ENCODE assay signal across 32 mouse cellular contexts in genomic region chr9:44946185-44946695, GRCm38 (mm10). TPM values are rescaled to one million over a fixed set of nuclear protein-coding genes. Genes with fewer than 3 reads are reported as not detected.
A peak's percentile ranks its signal among the peaks of the same experiment; 100 is the strongest.
DNase-seq lines count a peak whose midpoint lies in the region; TF ChIP-seq lines count a peak whose summit lies in the region.
"Had no signal": no experiment of that assay in that cellular context is flagged by ENCODE, and none has a peak within 500 bp of the region (broad histone marks: within the 10 kb centered on the region; RNA-seq: fewer than 3 reads in every experiment).

No protein-coding gene starts in this region.

- no peaks in the 10 kb centered on the region for H3K4me1 ChIP-seq in kidney, adult 2 months (ENCODE audit: control insufficient read depth, insufficient read depth, low read length)
- H3K4me1 ChIP-seq: embryonic facial prominence, embryonic 10.5 days; forebrain, embryonic 12.5 days; hindbrain, embryonic 10.5 days; kidney, embryonic 15.5 days; limb, embryonic 10.5 days had no signal

- no peak for TF ChIP-seq POLR2A in kidney, adult 2 months (IDR thresholded peaks at IDR 0.05; ENCODE audit: low read depth, low read length)

- DNase-seq in gastrocnemius, adult 2 months, result no peak
- DNase-seq in gastrocnemius, postnatal 36 days, result no peak
- DNase-seq in layer of hippocampus, adult 9-11 months, result peak; percentile 25
- no peak for DNase-seq in layer of hippocampus, adult 9-10 months (ENCODE audit: low spot score)
- DNase-seq in urinary bladder, postnatal 25 days (ENCODE audit: low spot score), result peak; percentile 14
- DNase-seq in urinary bladder, postnatal 10 days (ENCODE audit: low spot score), result no peak
- DNase-seq in lung, postnatal 36 days, result peak; percentile 47
- DNase-seq in kidney, adult 2 months, result no peak
- DNase-seq: adrenal gland, postnatal 25 days; B cell, adult 2 months; cerebellum, adult 9-11 months; kidney, postnatal 36 days; liver; right cerebral cortex, adult 18-20 months; right cerebral cortex, postnatal 4 days; thymus, postnatal 14 days had no signal

- intact Hi-C loops in gastrocnemius, adult 2 months (cut with DNase I), result no loop called here
- intact Hi-C loops in gastrocnemius, postnatal 36 days (cut with DNase I), result loop anchor here (10.0 kb wide), 1 partner anchor 311 kb away; no protein-coding TSS in a partner anchor

- TF ChIP-seq CTCF in gastrocnemius, adult 2 months (IDR thresholded peaks at IDR 0.05), result no peak
- TF ChIP-seq CTCF in kidney, adult 2 months (conservative IDR thresholded peaks at IDR 0.05; ENCODE audit: insufficient read depth, insufficient read length, low read depth, low read length), result no peak

- no peak overlapping the region for H3K4me3 ChIP-seq in gastrocnemius, adult 2 months
- no peak overlapping the region for H3K4me3 ChIP-seq in kidney, adult 2 months (ENCODE audit: insufficient read depth, low read depth, low read length)
- H3K4me3 ChIP-seq: embryonic facial prominence, embryonic 10.5 days; forebrain, embryonic 12.5 days; hindbrain, embryonic 10.5 days; kidney, embryonic 15.5 days; limb, embryonic 10.5 days had no signal

- no peaks in the 10 kb centered on the region for H3K27me3 ChIP-seq in kidney, adult 2 months (replicated peaks; ENCODE audit: control insufficient read depth, insufficient read depth, low read length)
- H3K27me3 ChIP-seq: CH12.LX; forebrain, embryonic 12.5 days; kidney, embryonic 15.5 days had no signal

- H3K36me3 ChIP-seq in kidney, adult 2 months (ENCODE audit: control insufficient read depth, insufficient read depth, low read length), result peaks cover 19% of the 10 kb centered on the region

- WGBS in kidney, adult 2 months, result 83% methylated on average over 7 of the region's 7 CpGs

- peak overlapping the region; percentile 97 for H3K27ac ChIP-seq in gastrocnemius, adult 2 months
- H3K27ac ChIP-seq in kidney, adult 2 months (ENCODE audit: insufficient read depth, low read depth, low read length), result no peak overlapping the region
- H3K27ac ChIP-seq: embryonic facial prominence, embryonic 10.5 days; forebrain, embryonic 12.5 days; hindbrain, embryonic 10.5 days; hindbrain, postnatal 0 days; kidney, embryonic 15.5 days; limb, embryonic 10.5 days had no signal

RNA-seq across cellular contexts. Expression of gene Ube4a, which starts 19.2 kb away (rescaled TPM):
- 10 to 100 TPM; 40.7 to 48.2 TPM for total RNA-seq in gastrocnemius, adult 2 months (2021)
- 10 to 100 TPM; 28.9 to 39.4 TPM for total RNA-seq in gastrocnemius, postnatal 36 days (2021)
- 15.9 and 18.3 TPM in 2 replicates for polyA plus RNA-seq in kidney, adult 2 months (2012; rRNA removed)

RNA-seq across cellular contexts. Expression of gene Atp5l, which starts 25.7 kb away (rescaled TPM):
- 100 to 1,000 TPM; 668 to 937 TPM for total RNA-seq in gastrocnemius, adult 2 months (2021)
- 100 to 1,000 TPM; 659 to 699 TPM for total RNA-seq in gastrocnemius, postnatal 36 days (2021)
- polyA plus RNA-seq in kidney, adult 2 months (2012; rRNA removed), result 732 and 924 TPM in 2 replicates

RNA-seq across cellular contexts. Expression of gene Cd3g, which starts 34.0 kb away (rescaled TPM):
- total RNA-seq in gastrocnemius, adult 2 months (2021), result not detected
- 1 to 10 TPM in 1 of 2 experiments, not detected in 1; 1.7 TPM for total RNA-seq in gastrocnemius, postnatal 36 days (2021)
- polyA plus RNA-seq in kidney, adult 2 months (2012; rRNA removed), result 0.57 and 3.2 TPM in 2 replicates
- total RNA-seq: granulocyte monocyte progenitor cell, adult 5-6 weeks; hindbrain, postnatal 0 days; layer of hippocampus, postnatal 25 days; midbrain, postnatal 0 days had no signal
- polyA plus RNA-seq: cortical plate, adult 2 months; embryonic facial prominence, embryonic 10.5 days; hindbrain, embryonic 10.5 days; hindbrain, postnatal 0 days; kidney, embryonic 15.5 days; limb, embryonic 10.5 days; midbrain, embryonic 11.5 days; midbrain, postnatal 0 days; neural tube, embryonic 14.5 days had no signal

RNA-seq across cellular contexts. Expression of gene Cd3d, which starts 35.3 kb away (rescaled TPM):
- total RNA-seq in gastrocnemius, adult 2 months (2021), result not detected
- 1 to 10 TPM in 1 of 2 experiments, not detected in 1; 1.3 TPM for total RNA-seq in gastrocnemius, postnatal 36 days (2021)
- polyA plus RNA-seq in kidney, adult 2 months (2012; rRNA removed), result 0.19 and 2.9 TPM in 2 replicates
- total RNA-seq: adrenal gland, postnatal 25 days; G1E; hindbrain, postnatal 0 days; layer of hippocampus, postnatal 25 days; midbrain, postnatal 0 days had no signal
- polyA plus RNA-seq: cortical plate, adult 2 months; embryonic facial prominence, embryonic 10.5 days; forebrain, embryonic 12.5 days; G1E; hindbrain, embryonic 10.5 days; intestine, embryonic 16.5 days; kidney, embryonic 15.5 days; limb, embryonic 10.5 days; midbrain, embryonic 11.5 days; midbrain, postnatal 0 days; neural tube, embryonic 14.5 days; stomach, embryonic 14.5 days had no signal

Comparison
In these comparisons a context has a peak if more than half of its experiments do, and no peak if none do; other contexts are left out.
1. DNase-seq: peak in layer of hippocampus, adult 9-11 months (single experiment), urinary bladder, postnatal 25 days (single experiment) and lung, postnatal 36 days (single experiment); none in gastrocnemius, adult 2 months (single experiment), gastrocnemius, postnatal 36 days (0 of 2), layer of hippocampus, adult 9-10 months (single experiment), urinary bladder, postnatal 10 days (single experiment) and kidney, adult 2 months (single experiment).